Mouse (Mus musculus) midbrain, embryonic 15.5 days (tissue): ENCODE results near the gene Tet3. TPM values are rescaled to one million over a fixed set of nuclear protein-coding genes. Genes with fewer than 3 reads are reported as not detected.

Experiments
- ATAC-seq: fragments of 200-750 bp; cut with Nextera tagmentation; replicated peaks from 2 replicates; pipeline ENCODE4 v1.8.0; 2017; ENCODE audit warnings: moderate TSS enrichment
- H3K27ac ChIP-seq: fragments of 300-500 bp; sonication (generic); 2 replicates; pipeline ENCODE4 v1.5.1; 2015; ENCODE audit warnings: mild to moderate bottlenecking, inconsistent platforms
- H3K27me3 ChIP-seq: fragments of 300-500 bp; sonication (generic); replicated peaks from 2 replicates; pipeline ENCODE4 v1.6.1; 2015; ENCODE audit warnings: inconsistent platforms
- H3K36me3 ChIP-seq: fragments of 300-500 bp; sonication (generic); replicated peaks from 2 replicates; pipeline ENCODE4 v1.6.1; 2015; ENCODE audit warnings: inconsistent platforms
- H3K4me1 ChIP-seq: fragments of 300-500 bp; sonication (generic); 2 replicates; pipeline ENCODE4 v1.6.1; 2015; ENCODE audit warnings: inconsistent platforms
- H3K4me2 ChIP-seq: fragments of 300-500 bp; sonication (generic); 2 replicates; pipeline ENCODE4 v1.6.1; 2015; ENCODE audit warnings: inconsistent platforms, mild to moderate bottlenecking, moderate library complexity
- H3K4me3 ChIP-seq: fragments of 300-500 bp; sonication (generic); 2 replicates; pipeline ENCODE4 v1.5.1; 2015; ENCODE audit warnings: mild to moderate bottlenecking, inconsistent platforms
- H3K9ac ChIP-seq: fragments of 300-500 bp; sonication (generic); 2 replicates; pipeline ENCODE4 v1.6.1; 2015; ENCODE audit warnings: mild to moderate bottlenecking, inconsistent platforms
- H3K9me3 ChIP-seq: fragments of 300-500 bp; sonication (generic); 2 replicates; pipeline ENCODE4 v1.6.1; 2016; ENCODE audit warnings: inconsistent platforms
- WGBS: fragments of 180-500 bp; shearing (Covaris S2); methylation state at CpG from one replicate; pipeline ENCODE4 v1.1.7; 2015; ENCODE audit warnings: mixed read lengths; 5-methylcytosine and 5-hydroxymethylcytosine counted together
- polyA plus RNA-seq: library from polyadenylated mRNA; unstranded; fragments of >200 nt; fragmentation: Nextera tagmentation; extraction: Ambion mirVana; gene quantifications from 2 replicates; pipeline ENCODE4 v1.2.1, GENCODE M21; 2015

The Tet3 gene
- polyA plus RNA-seq, 1 experiment from 2014 or later: 60.9 TPM

- ATAC-seq: no peak
- Histone ChIP-seq H3K27me3 (no peaks in the 10 kb centered on the region), H3K4me3 (no peak overlapping the region), H3K27ac (no peak overlapping the region), H3K36me3 (peaks cover 27% of the 10 kb centered on the region), H3K4me1 (no peaks in the 10 kb centered on the region), H3K4me2 (no peak overlapping the region), H3K9ac (no peak overlapping the region), H3K9me3 (no peaks in the 10 kb centered on the region)
- WGBS: 93% methylated on average over 8 of the region's 8 CpGs
Measured at GRCm38 (mm10) chr6:83403481-83403880, 55.4 kb downstream of the Tet3 start.

- Histone ChIP-seq H3K4me1 (no peaks in the 10 kb centered on the region), H3K9me3 (no peaks in the 10 kb centered on the region), H3K27ac (no peak overlapping the region), H3K27me3 (no peaks in the 10 kb centered on the region), H3K9ac (no peak overlapping the region), H3K4me3 (no peak overlapping the region), H3K4me2 (no peak overlapping the region), H3K36me3 (peaks cover 42% of the 10 kb centered on the region)
- 89% methylated on average over 3 of the region's 3 CpGs for WGBS
- ATAC-seq: no peak
Measured at GRCm38 (mm10) chr6:83399790-83400189, 59.1 kb downstream of the Tet3 start.

GRCm38 (mm10) chr6:83397728-83398127, 61.2 kb downstream of the Tet3 start:
- Histone ChIP-seq H3K9ac (no peak overlapping the region), H3K4me3 (no peak overlapping the region), H3K27me3 (no peaks in the 10 kb centered on the region), H3K4me1 (no peaks in the 10 kb centered on the region), H3K4me2 (no peak overlapping the region), H3K36me3 (peaks cover 29% of the 10 kb centered on the region), H3K9me3 (no peaks in the 10 kb centered on the region), H3K27ac (no peak overlapping the region)
- whole genome bisulfite sequencing: 89% methylated on average over 8 of the region's 8 CpGs
- no peak for ATAC-seq

- no peak overlapping the region for H3K4me2 ChIP-seq
- H3K27me3 ChIP-seq: no peaks in the 10 kb centered on the region
- peaks cover 20% of the 10 kb centered on the region for H3K36me3 ChIP-seq
- no peak for ATAC-seq
- H3K9me3 ChIP-seq: no peaks in the 10 kb centered on the region
- H3K9ac ChIP-seq: no peak overlapping the region
- WGBS: 91% methylated on average over 2 of the region's 2 CpGs
- no peaks in the 10 kb centered on the region for H3K4me1 ChIP-seq
- no peak overlapping the region for H3K4me3 ChIP-seq
- no peak overlapping the region for H3K27ac ChIP-seq
Measured at GRCm38 (mm10) chr6:83396711-83397110, 62.2 kb downstream of the Tet3 start.

GRCm38 (mm10) chr6:83395544-83396229, 63.2 kb downstream of the Tet3 start:
- Histone ChIP-seq H3K4me1 (no peaks in the 10 kb centered on the region), H3K4me3 (no peak overlapping the region), H3K4me2 (no peak overlapping the region), H3K36me3 (peaks cover 20% of the 10 kb centered on the region), H3K9me3 (no peaks in the 10 kb centered on the region), H3K9ac (no peak overlapping the region), H3K27ac (no peak overlapping the region), H3K27me3 (no peaks in the 10 kb centered on the region)
- WGBS: 95% methylated on average over 15 of the region's 15 CpGs
- ATAC-seq: 0 out of 2 replicates have a peak, but pooled peaks have one; percentile 9

GRCm38 (mm10) chr6:83394122-83394521, 64.8 kb downstream of the Tet3 start:
- Histone ChIP-seq H3K9me3 (no peaks in the 10 kb centered on the region), H3K4me1 (no peaks in the 10 kb centered on the region), H3K36me3 (peaks cover 20% of the 10 kb centered on the region), H3K4me3 (no peak overlapping the region), H3K4me2 (no peak overlapping the region), H3K27ac (no peak overlapping the region), H3K27me3 (no peaks in the 10 kb centered on the region), H3K9ac (no peak overlapping the region)
- no peak for ATAC-seq
- 94% methylated on average over 4 of the region's 4 CpGs for WGBS

- H3K4me2 ChIP-seq: no peak overlapping the region
- no peak overlapping the region for H3K4me3 ChIP-seq
- no peaks in the 10 kb centered on the region for H3K9me3 ChIP-seq
- peaks cover 16% of the 10 kb centered on the region for H3K36me3 ChIP-seq
- no peak overlapping the region for H3K9ac ChIP-seq
- WGBS: 92% methylated on average over 8 of the region's 8 CpGs
- H3K27ac ChIP-seq: no peak overlapping the region
- no peaks in the 10 kb centered on the region for H3K4me1 ChIP-seq
- H3K27me3 ChIP-seq: no peaks in the 10 kb centered on the region
- ATAC-seq: no peak
Measured at GRCm38 (mm10) chr6:83392166-83392780, 66.6 kb downstream of the Tet3 start.

- H3K27ac ChIP-seq: no peak overlapping the region
- no peak overlapping the region for H3K4me2 ChIP-seq
- H3K36me3 ChIP-seq: peaks cover 8% of the 10 kb centered on the region; the same call in 1 of the 2 replicates
- no peak for ATAC-seq
- 92% methylated on average over 9 of the region's 9 CpGs for WGBS
- H3K4me1 ChIP-seq: no peaks in the 10 kb centered on the region
- no peak overlapping the region for H3K4me3 ChIP-seq
- no peaks in the 10 kb centered on the region for H3K27me3 ChIP-seq
- H3K9ac ChIP-seq: no peak overlapping the region
- H3K9me3 ChIP-seq: no peaks in the 10 kb centered on the region
Measured at GRCm38 (mm10) chr6:83385569-83386090, 73.3 kb downstream of the Tet3 start.

GRCm38 (mm10) chr6:83381510-83382491, 77.1 kb downstream of the Tet3 start:
- Histone ChIP-seq H3K27ac (no peak overlapping the region), H3K4me2 (no peak overlapping the region), H3K36me3 (peaks cover 29% of the 10 kb centered on the region), H3K9me3 (no peaks in the 10 kb centered on the region), H3K27me3 (no peaks in the 10 kb centered on the region), H3K4me1 (no peaks in the 10 kb centered on the region), H3K9ac (no peak overlapping the region), H3K4me3 (no peak overlapping the region)
- 85% methylated on average over 10 of the region's 10 CpGs for WGBS
- no peak for ATAC-seq

GRCm38 (mm10) chr6:83373704-83374300, 85.1 kb downstream of the Tet3 start:
- 84% methylated on average over 9 of the region's 9 CpGs for WGBS
- H3K9ac ChIP-seq: no peak overlapping the region
- H3K27ac ChIP-seq: no peak overlapping the region
- no peaks in the 10 kb centered on the region for H3K9me3 ChIP-seq
- H3K4me2 ChIP-seq: no peak overlapping the region
- H3K27me3 ChIP-seq: no peaks in the 10 kb centered on the region
- H3K4me1 ChIP-seq: no peaks in the 10 kb centered on the region
- H3K4me3 ChIP-seq: no peak overlapping the region
- no peak for ATAC-seq
- H3K36me3 ChIP-seq: peaks cover 79% of the 10 kb centered on the region

GRCm38 (mm10) chr6:83371350-83371749, 87.5 kb downstream of the Tet3 start:
- Histone ChIP-seq H3K27me3 (no peaks in the 10 kb centered on the region), H3K36me3 (peaks cover 89% of the 10 kb centered on the region), H3K4me3 (no peak overlapping the region), H3K9ac (no peak overlapping the region), H3K4me1 (no peaks in the 10 kb centered on the region), H3K4me2 (no peak overlapping the region), H3K27ac (no peak overlapping the region), H3K9me3 (no peaks in the 10 kb centered on the region)
- ATAC-seq: no peak
- WGBS: 83% methylated on average over 3 of the region's 3 CpGs
